Mouse (Mus musculus): ENCODE data around the gene Kcnj11. TPM values are rescaled to one million over a fixed set of nuclear protein-coding genes. Genes with fewer than 3 reads are reported as not detected.

Kcnj11 gene
- polyA plus RNA-seq, 1 experiment, result 15.0 TPM

DNA sequence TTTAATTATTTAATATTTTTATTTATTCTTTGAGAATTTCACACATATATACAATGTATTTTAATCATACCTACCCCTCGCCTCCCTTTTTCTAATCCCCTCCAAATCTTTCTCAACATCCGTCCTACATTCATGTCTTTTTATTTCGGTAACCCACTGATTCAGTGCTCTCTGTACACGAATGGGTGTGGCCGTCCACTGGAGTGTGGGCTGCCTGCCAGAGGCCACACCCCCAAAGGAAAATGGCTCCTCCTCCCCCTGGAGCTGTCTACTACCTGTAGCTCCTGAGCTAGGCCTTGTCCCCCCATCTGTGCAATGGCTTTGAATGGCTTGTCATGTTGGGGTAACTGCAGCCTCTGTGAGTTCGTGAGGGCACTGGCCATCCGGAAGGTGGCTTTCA is 23.7 kb downstream of the Kcnj11 start:
- TF ChIP-seq CTCF (IDR thresholded peaks at IDR 0.05; ENCODE audit: borderline replicate concordance, extremely low read depth, insufficient read depth, insufficient read length), result no peak
- TF ChIP-seq POLR2A (IDR thresholded peaks at IDR 0.05; ENCODE audit: borderline replicate concordance, extremely low read depth, insufficient read depth, insufficient read length, poor library complexity, severe bottlenecking), result no peak
- no peak for DNase-seq (ENCODE audit: low read depth)

DNA sequence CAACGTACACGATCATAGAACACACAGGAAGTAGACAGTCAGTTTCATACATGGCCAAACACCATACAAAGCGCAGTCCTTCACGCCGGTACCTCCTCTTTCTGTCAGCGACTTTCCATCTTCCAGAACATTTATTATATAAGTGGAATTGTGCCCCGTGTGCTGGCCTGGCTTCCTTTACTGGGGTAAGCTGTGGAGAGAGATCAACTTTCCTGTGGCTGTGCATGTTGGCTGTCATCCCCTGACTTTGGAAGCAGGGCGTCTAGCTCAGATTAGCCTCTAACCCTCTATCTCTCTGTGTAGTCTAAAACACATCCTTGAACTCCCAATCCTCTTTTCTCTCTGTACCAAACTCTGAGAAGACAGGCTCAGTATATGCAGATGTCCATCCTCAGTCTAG is 31.7 kb downstream of the Kcnj11 start:
- no peak for DNase-seq (ENCODE audit: low read depth)

DNA sequence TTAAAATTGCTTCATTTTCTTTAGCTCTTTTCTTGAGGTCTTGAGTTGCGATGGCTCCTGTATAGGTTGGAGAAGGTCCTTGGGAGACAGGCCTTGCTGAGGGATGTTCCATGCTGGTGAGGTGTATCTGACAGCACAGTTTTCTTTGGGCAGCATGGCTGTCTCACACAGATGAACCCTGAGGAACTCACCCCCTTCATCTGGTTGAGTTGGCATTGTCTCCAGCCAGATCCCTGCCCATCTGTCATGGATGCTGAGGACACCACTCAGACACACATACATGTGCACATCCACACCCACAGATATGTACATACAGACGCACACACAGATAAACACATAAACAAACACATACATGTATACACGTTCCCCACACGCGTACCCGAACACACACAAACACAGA is 37.3 kb downstream of the Kcnj11 start:
- TF ChIP-seq CTCF (IDR thresholded peaks at IDR 0.05; ENCODE audit: borderline replicate concordance, extremely low read depth, insufficient read depth, insufficient read length) (no peak), POLR2A (IDR thresholded peaks at IDR 0.05; ENCODE audit: borderline replicate concordance, extremely low read depth, insufficient read depth, insufficient read length, poor library complexity, severe bottlenecking) (no peak)
- no peak for DNase-seq (ENCODE audit: low read depth)

More for the DNA sequence above, 31.7 kb downstream of the Kcnj11 start:
- TF ChIP-seq POLR2A (IDR thresholded peaks at IDR 0.05; ENCODE audit: borderline replicate concordance, extremely low read depth, insufficient read depth, insufficient read length, poor library complexity, severe bottlenecking) (no peak), CTCF (IDR thresholded peaks at IDR 0.05; ENCODE audit: borderline replicate concordance, extremely low read depth, insufficient read depth, insufficient read length) (no peak)

GRCm38 (mm10) chr7:46061614-46062013 is 39.0 kb downstream of the Kcnj11 start:
- TF ChIP-seq POLR2A (IDR thresholded peaks at IDR 0.05; ENCODE audit: borderline replicate concordance, extremely low read depth, insufficient read depth, insufficient read length, poor library complexity, severe bottlenecking) (no peak), CTCF (IDR thresholded peaks at IDR 0.05; ENCODE audit: borderline replicate concordance, extremely low read depth, insufficient read depth, insufficient read length) (no peak)

DNA sequence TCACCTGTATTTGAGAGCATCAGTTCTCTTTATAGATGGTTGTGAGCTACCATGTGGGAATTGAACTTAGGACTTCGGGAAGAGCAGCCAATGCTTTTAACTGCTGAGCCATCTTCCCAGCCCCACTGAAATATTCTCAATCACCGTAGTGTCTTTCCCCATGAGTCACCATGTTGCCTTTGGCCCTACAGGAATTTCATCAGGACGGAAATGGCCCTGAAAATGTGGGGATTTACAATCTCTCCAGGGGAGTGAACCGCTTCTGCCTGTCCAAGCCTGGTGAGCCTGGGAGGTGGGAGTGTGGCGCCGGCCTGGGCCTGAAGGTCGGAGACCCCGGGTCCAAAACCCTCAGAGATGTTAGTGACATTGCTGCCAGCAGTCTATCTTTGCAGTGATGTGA is 39.9 kb downstream of the Kcnj11 start:
- TF ChIP-seq POLR2A (IDR thresholded peaks at IDR 0.05; ENCODE audit: borderline replicate concordance, extremely low read depth, insufficient read depth, insufficient read length, poor library complexity, severe bottlenecking) (no peak), CTCF (IDR thresholded peaks at IDR 0.05; ENCODE audit: borderline replicate concordance, extremely low read depth, insufficient read depth, insufficient read length) (no peak)
- DNase-seq (ENCODE audit: low read depth), result no peak

More at GRCm38 (mm10) chr7:46061614-46062013, 39.0 kb downstream of the Kcnj11 start:
- no peak for DNase-seq (ENCODE audit: low read depth)

- TF ChIP-seq CTCF (IDR thresholded peaks at IDR 0.05; ENCODE audit: borderline replicate concordance, extremely low read depth, insufficient read depth, insufficient read length) (no peak), POLR2A (IDR thresholded peaks at IDR 0.05; ENCODE audit: borderline replicate concordance, extremely low read depth, insufficient read depth, insufficient read length, poor library complexity, severe bottlenecking) (no peak)
Measured at GRCm38 (mm10) chr7:46058882-46059281, 41.7 kb downstream of the Kcnj11 start.

GRCm38 (mm10) chr7:46053566-46053965 is 47.0 kb downstream of the Kcnj11 start:
- DNase-seq (ENCODE audit: low read depth), result peak; percentile 40

More at GRCm38 (mm10) chr7:46058882-46059281, 41.7 kb downstream of the Kcnj11 start:
- DNase-seq (ENCODE audit: low read depth), result no peak

DNA sequence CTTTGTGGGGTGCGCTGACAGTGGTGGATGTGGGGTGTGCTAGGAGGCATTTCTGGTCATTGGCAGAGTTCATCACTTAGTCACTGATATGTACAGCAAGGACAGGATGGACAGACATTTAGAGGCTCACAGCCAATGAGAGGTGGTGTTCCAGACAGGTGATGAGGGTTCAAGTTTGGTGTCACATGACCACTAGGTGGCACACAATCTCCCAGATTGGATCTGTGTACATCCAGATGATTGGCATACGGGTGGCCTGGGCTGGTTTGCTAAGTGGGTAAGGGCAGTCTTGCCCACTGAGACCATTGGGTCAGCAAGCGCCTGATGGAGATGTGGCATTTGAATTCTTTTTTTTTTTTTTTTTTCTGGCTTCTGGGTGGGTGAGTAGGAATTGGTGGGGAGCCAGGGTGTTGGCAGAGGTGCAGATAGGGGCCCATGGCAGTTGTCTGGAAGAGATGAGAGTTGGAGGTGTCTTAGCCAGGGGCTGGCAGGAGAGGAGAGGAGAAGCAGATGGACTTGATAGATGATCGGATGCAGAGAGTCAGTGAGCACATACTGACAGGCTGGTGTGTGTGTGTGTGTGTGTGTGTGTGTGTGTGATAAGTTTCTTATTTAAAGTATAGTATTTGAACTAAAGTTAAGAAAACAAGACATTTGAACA is 48.3 kb downstream of the Kcnj11 start:
- peak; percentile 52; the same call in 1 of the 2 replicates for TF ChIP-seq CTCF (IDR thresholded peaks at IDR 0.05; ENCODE audit: borderline replicate concordance, extremely low read depth, insufficient read depth, insufficient read length)
- TF ChIP-seq POLR2A (IDR thresholded peaks at IDR 0.05; ENCODE audit: borderline replicate concordance, extremely low read depth, insufficient read depth, insufficient read length, poor library complexity, severe bottlenecking), result no peak
- DNase-seq (ENCODE audit: low read depth), result peak; percentile 64

More at GRCm38 (mm10) chr7:46053566-46053965, 47.0 kb downstream of the Kcnj11 start:
- TF ChIP-seq CTCF (IDR thresholded peaks at IDR 0.05; ENCODE audit: borderline replicate concordance, extremely low read depth, insufficient read depth, insufficient read length), result no peak
- no peak for TF ChIP-seq POLR2A (IDR thresholded peaks at IDR 0.05; ENCODE audit: borderline replicate concordance, extremely low read depth, insufficient read depth, insufficient read length, poor library complexity, severe bottlenecking)

DNA sequence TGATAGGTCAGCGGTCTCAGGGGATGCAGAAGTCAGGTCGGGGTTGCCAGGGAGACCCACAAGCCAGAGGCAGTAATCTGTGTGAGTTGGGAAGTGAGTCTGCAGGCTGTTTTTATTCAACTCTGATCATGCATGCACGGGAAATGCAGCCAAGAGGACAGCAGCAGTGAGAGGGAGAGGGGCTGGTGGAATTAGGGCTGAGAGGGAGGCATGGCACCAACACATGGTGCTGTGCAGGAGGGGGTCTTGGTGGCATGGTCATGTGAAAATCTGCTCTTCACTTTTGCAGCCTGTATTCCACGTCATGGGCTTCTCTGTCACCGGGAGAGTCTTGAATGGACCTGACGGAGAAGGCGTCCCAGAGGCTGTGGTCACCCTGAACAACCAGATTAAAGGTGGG is 50.6 kb downstream of the Kcnj11 start:
- TF ChIP-seq CTCF (IDR thresholded peaks at IDR 0.05; ENCODE audit: borderline replicate concordance, extremely low read depth, insufficient read depth, insufficient read length) (no peak), POLR2A (IDR thresholded peaks at IDR 0.05; ENCODE audit: borderline replicate concordance, extremely low read depth, insufficient read depth, insufficient read length, poor library complexity, severe bottlenecking) (no peak)
- DNase-seq (ENCODE audit: low read depth), result no peak

GRCm38 (mm10) chr7:46047873-46048562 is 52.5 kb downstream of the Kcnj11 start:
- DNase-seq (ENCODE audit: low read depth), result no peak
- TF ChIP-seq CTCF (IDR thresholded peaks at IDR 0.05; ENCODE audit: borderline replicate concordance, extremely low read depth, insufficient read depth, insufficient read length), result no peak
- TF ChIP-seq POLR2A (IDR thresholded peaks at IDR 0.05; ENCODE audit: borderline replicate concordance, extremely low read depth, insufficient read depth, insufficient read length, poor library complexity, severe bottlenecking), result no peak

GRCm38 (mm10) chr7:46045882-46046281 is 54.7 kb downstream of the Kcnj11 start:
- TF ChIP-seq POLR2A (IDR thresholded peaks at IDR 0.05; ENCODE audit: borderline replicate concordance, extremely low read depth, insufficient read depth, insufficient read length, poor library complexity, severe bottlenecking) (no peak), CTCF (IDR thresholded peaks at IDR 0.05; ENCODE audit: borderline replicate concordance, extremely low read depth, insufficient read depth, insufficient read length) (no peak)
- no peak for DNase-seq (ENCODE audit: low read depth)

Measured in brain, embryonic 14.5 days (tissue).